Mouse (Mus musculus) spleen, embryonic (tissue): ENCODE measurements around the gene Krt73.

Experiments used
- CTCF ChIA-PET: fragments of 350-600 bp; sonication (Branson Sonifier 250); formaldehyde crosslinking; loops from one replicate; lab custom pipeline; 2022; lab: Charles Lee

Krt73 gene

GRCm38 (mm10) chr15:101802296-101802835, at the start of gene Krt73:
Gene Krt73, minus strand, starts transcription at chr15:101802346.
- CTCF ChIA-PET = no interaction called here

DNA sequence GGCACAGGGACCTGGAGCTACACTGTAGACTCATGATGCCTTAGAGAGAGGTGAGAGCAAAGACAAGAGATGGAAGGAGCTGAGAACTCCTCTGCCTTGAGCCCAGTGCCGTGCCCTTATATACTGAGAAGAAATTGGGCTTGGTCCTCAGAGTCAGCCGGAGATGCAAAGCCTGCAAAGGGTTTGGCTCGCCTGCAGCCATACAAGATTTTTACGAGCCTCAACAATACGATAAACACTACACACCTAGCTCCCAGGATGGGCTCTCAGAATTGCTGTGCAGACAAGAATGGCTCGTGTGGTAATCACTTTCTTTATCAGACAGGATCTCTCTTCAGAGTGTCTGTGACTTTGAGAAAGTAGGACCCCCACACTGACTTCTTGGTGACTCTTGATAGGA, 48.5 kb upstream of the Krt73 start, which contains the start of gene Krt1:
Gene Krt1, minus strand, starts transcription at position 101 of the 400 bp plus-strand sequence.
- CTCF ChIA-PET = interaction anchor here (0.6 kb wide), 1 partner anchor 17 kb away, joined by 3 read pairs; no protein-coding TSS in a partner anchor

DNA sequence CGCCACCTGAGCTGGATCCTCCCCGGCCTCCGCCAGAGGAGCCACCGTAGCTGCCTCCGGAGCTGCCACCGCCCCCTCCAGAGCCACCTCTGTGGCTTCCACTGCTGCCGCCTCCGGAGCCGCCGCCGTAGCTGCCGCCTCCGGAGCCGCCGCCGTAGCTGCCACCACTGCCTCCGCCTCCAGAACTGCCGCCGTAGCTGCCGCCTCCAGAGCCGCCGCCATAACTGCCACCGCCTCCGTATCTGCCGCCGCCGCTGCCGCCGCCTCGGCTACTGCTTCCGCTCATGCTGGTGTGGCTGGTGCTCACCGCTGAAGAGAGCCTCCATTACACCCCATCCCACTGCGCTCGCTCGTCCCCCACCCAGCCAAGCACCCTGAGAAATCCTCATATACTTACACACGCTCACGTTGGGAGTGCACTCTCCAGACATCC, 43.8 kb upstream of the Krt73 start:
- CTCF ChIA-PET = no interaction called here

- CTCF ChIA-PET = no interaction called here
Observed at GRCm38 (mm10) chr15:101843192-101843591, 41.0 kb upstream of the Krt73 start.

- CTCF ChIA-PET = no interaction called here
Observed at GRCm38 (mm10) chr15:101834784-101835328, 32.7 kb upstream of the Krt73 start.

DNA sequence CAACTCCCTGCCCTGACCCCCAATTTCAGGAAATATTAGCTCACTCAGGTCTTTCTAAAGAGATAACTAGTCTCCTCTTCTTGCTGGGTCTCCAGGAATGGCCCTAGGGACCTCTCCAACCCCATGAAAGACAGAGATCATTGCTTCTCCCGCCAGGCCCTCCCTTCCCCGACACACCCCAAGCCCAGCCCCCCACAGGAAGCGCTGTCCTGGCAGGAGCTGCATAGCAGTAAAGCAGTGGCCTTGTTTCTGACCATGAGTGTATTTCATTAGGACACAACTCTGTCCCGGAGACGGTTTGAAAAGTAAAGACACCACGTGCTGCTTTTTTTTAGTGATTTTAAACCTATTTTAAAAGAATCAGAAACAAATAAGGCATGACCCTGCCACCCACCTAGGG, 31.0 kb upstream of the Krt73 start:
- CTCF ChIA-PET = no interaction called here

GRCm38 (mm10) chr15:101829441-101829840, 27.3 kb upstream of the Krt73 start:
- CTCF ChIA-PET = no interaction called here

DNA sequence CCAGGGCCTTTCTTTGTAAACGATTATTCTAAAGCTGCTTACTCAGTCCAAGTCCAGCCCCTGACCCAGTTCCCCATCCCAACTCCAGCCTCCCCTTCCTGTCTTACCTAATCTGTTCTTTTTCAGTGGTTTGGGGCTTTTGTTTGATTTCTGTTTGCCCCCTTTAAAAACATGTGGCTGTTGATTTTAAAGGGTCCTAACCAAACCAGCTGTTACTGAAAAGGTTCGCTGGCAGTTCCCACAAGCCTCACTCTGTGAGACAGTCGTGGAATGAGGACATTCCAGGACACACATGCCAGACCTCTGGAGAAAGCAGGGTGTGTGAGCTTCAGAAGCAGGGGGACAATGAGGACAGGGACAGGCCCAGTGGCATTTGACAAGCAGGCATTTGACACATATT, 19.6 kb upstream of the Krt73 start:
- CTCF ChIA-PET = interaction anchor here (0.7 kb wide), 1 partner anchor 411 kb away, joined by 4 read pairs; the partner anchor contains the start of gene Krt7

- CTCF ChIA-PET = no interaction called here
Observed at GRCm38 (mm10) chr15:101817875-101818274, 15.7 kb upstream of the Krt73 start, which contains the start of gene Krt2. Gene Krt2, minus strand, starts transcription at chr15:101818169.

- CTCF ChIA-PET = no interaction called here
Observed at GRCm38 (mm10) chr15:101803052-101803822, 1.1 kb upstream of the Krt73 start.

DNA sequence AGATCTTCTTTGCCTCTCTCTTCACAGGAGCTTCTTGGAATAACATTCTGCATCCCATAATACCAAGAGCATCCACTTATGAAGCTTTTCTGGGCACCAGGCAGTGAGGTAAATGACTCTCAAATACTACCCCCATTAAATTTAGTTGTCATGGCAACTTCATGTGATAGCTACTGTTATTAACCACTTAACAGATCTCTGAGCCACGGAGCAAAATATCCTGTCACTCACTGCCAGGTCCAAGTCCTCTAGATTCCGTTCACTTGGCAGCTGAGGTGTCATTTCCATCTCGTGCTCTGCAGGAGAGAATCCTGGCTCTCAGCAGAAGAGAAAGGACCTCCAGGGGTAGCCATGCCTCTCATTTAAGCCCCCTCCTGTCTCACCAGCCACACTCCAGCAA, 11.3 kb downstream of the Krt73 start:
- CTCF ChIA-PET = no interaction called here

GRCm38 (mm10) chr15:101786360-101786759, 15.8 kb downstream of the Krt73 start, which contains the start of gene Krt72:
Gene Krt72, minus strand, starts transcription at chr15:101786460.
- CTCF ChIA-PET = no interaction called here

- CTCF ChIA-PET = no interaction called here
Observed at GRCm38 (mm10) chr15:101773420-101773819, 28.7 kb downstream of the Krt73 start.

- CTCF ChIA-PET = no interaction called here
Observed at GRCm38 (mm10) chr15:101772711-101773081, 29.4 kb downstream of the Krt73 start.

DNA sequence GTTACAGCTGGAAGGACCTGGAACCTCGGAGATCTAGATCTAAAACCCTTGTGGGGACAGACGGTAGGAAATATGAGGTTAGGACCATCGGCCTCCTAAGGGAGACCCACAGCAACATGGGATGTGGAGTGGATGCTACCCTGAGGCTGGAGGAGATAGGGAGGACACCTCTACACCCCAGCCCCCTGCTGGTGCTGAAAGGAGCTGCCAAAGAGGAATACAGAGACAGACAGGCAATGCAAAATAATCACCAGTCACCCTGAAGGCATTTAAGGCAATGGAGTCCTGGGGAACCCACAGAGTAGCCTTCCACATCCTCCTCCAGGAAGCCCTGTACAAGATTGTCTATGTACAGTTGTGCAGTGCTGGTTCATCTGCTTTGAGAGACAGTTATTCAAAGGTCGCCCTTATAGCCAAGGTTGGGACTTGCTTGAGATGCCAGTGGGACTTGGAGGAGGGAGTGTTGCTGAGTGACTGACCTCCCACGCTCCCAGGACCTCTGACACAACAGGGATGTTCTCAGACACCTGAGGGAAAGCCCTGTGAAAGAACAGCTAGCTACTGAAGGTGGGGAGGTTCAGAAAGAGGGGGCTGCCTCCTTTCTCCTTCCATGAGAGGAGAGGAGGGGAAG, 30.0 kb downstream of the Krt73 start:
- CTCF ChIA-PET = no interaction called here

DNA sequence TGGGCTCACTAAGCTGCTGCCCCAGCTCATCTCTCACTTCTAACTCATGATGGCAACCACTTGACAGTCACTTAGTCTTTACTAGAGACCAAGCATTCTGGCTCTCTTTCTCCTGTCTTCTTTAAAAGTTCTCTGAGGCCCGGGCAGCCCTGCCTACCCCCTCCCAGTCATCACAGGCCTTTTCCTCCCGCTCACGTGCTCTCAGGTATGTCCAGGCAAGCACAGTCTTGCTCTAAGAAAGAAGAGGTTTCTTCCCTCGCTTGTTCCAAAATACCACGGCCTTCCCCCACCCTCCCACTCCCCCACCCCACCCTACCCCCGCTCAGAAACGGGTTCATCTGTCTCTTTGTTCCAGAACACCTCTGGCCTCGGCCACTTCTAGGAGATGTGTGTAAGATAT, 31.9 kb downstream of the Krt73 start:
- CTCF ChIA-PET = no interaction called here
